Mouse (Mus musculus): ENCODE data around the gene Sez6. TPM values are rescaled to one million over a fixed set of nuclear protein-coding genes. Genes with fewer than 3 reads are reported as not detected.

Sez6 gene
- polyA plus RNA-seq, 1 experiment from 2014 or later, result 0.80 TPM

- TF ChIP-seq CTCF (IDR thresholded peaks at IDR 0.05; ENCODE audit: low read depth), result no peak
- H3K9me3 ChIP-seq (ENCODE audit: control insufficient read depth), result no peaks in the 10 kb centered on the region
- no peaks in the 10 kb centered on the region; the same call in 1 of the 2 replicates for H3K36me3 ChIP-seq (ENCODE audit: control insufficient read depth, insufficient read depth)
- no peak for ATAC-seq
- no peak overlapping the region for H3K9ac ChIP-seq (ENCODE audit: low read depth, low read length)
- H3K4me3 ChIP-seq (ENCODE audit: low read depth, low read length), result no peak overlapping the region
- no peak overlapping the region for H3K27ac ChIP-seq (ENCODE audit: low read depth, low read length)
- peaks cover 4% of the 10 kb centered on the region for H3K4me1 ChIP-seq (replicated peaks; ENCODE audit: control insufficient read depth, insufficient read depth, low read length)
- H3K27me3 ChIP-seq (replicated peaks; ENCODE audit: control insufficient read depth, insufficient read depth, low read length), result no peaks in the 10 kb centered on the region
- 86% methylated on average over 2 of the region's 2 CpGs for WGBS
- no peak overlapping the region for H3K4me2 ChIP-seq (replicated peaks; ENCODE audit: low read depth)
These were observed 39.8 kb upstream of the Sez6 start for GRCm38 (mm10) chr11:77890648-77891258.

- Histone ChIP-seq H3K27ac (ENCODE audit: low read depth, low read length) (peak overlapping the region; percentile 81), H3K9ac (ENCODE audit: low read depth, low read length) (peak overlapping the region; percentile 40; the same call in 1 of the 2 replicates), H3K9me3 (ENCODE audit: control insufficient read depth) (no peaks in the 10 kb centered on the region), H3K4me3 (ENCODE audit: low read depth, low read length) (peak overlapping the region; percentile 26), H3K4me1 (replicated peaks; ENCODE audit: control insufficient read depth, insufficient read depth, low read length) (peaks cover 4% of the 10 kb centered on the region), H3K27me3 (replicated peaks; ENCODE audit: control insufficient read depth, insufficient read depth, low read length) (no peaks in the 10 kb centered on the region), H3K36me3 (ENCODE audit: control insufficient read depth, insufficient read depth) (no peaks in the 10 kb centered on the region), H3K4me2 (replicated peaks; ENCODE audit: low read depth) (peak overlapping the region; percentile 55)
- TF ChIP-seq CTCF (IDR thresholded peaks at IDR 0.05; ENCODE audit: low read depth), result peak; percentile 4; the same call in 1 of the 2 replicates
- no peak for ATAC-seq
- WGBS, result 23% methylated on average over 5 of the region's 5 CpGs
These were observed 37.7 kb upstream of the Sez6 start for GRCm38 (mm10) chr11:77892883-77893282.

- 47% methylated on average over 6 of the region's 6 CpGs for WGBS
- peak overlapping the region; percentile 40; the same call in 1 of the 2 replicates for H3K9ac ChIP-seq (ENCODE audit: low read depth, low read length)
- no peak for TF ChIP-seq CTCF (IDR thresholded peaks at IDR 0.05; ENCODE audit: low read depth)
- H3K4me2 ChIP-seq (replicated peaks; ENCODE audit: low read depth), result peak overlapping the region; percentile 55
- peak overlapping the region; percentile 26 for H3K4me3 ChIP-seq (ENCODE audit: low read depth, low read length)
- no peaks in the 10 kb centered on the region for H3K9me3 ChIP-seq (ENCODE audit: control insufficient read depth)
- H3K27me3 ChIP-seq (replicated peaks; ENCODE audit: control insufficient read depth, insufficient read depth, low read length), result no peaks in the 10 kb centered on the region
- no peak for ATAC-seq
- H3K27ac ChIP-seq (ENCODE audit: low read depth, low read length), result peak overlapping the region; percentile 81
- H3K36me3 ChIP-seq (ENCODE audit: control insufficient read depth, insufficient read depth), result no peaks in the 10 kb centered on the region
- H3K4me1 ChIP-seq (replicated peaks; ENCODE audit: control insufficient read depth, insufficient read depth, low read length), result peaks cover 4% of the 10 kb centered on the region
These were observed 37.3 kb upstream of the Sez6 start for GRCm38 (mm10) chr11:77893283-77893682.

GRCm38 (mm10) chr11:77893787-77894718 lies 36.5 kb upstream of the Sez6 start, which contains the start of gene Pipox:
Gene Pipox, minus strand, starts transcription at chr11:77894096.
- H3K4me1 ChIP-seq (replicated peaks; ENCODE audit: control insufficient read depth, insufficient read depth, low read length), result peaks cover 4% of the 10 kb centered on the region
- whole genome bisulfite sequencing, result 17% methylated on average over 11 of the region's 11 CpGs
- peak; percentile 82 for TF ChIP-seq CTCF (IDR thresholded peaks at IDR 0.05; ENCODE audit: low read depth)
- H3K9me3 ChIP-seq (ENCODE audit: control insufficient read depth), result no peaks in the 10 kb centered on the region
- ATAC-seq, result peak; percentile 94
- H3K36me3 ChIP-seq (ENCODE audit: control insufficient read depth, insufficient read depth), result no peaks in the 10 kb centered on the region
- H3K4me2 ChIP-seq (replicated peaks; ENCODE audit: low read depth), result peak within 1 kb of the TSS; percentile 55
- H3K9ac ChIP-seq (ENCODE audit: low read depth, low read length), result peak within 1 kb of the TSS; percentile 40; the same call in 1 of the 2 replicates
- no peaks in the 10 kb centered on the region for H3K27me3 ChIP-seq (replicated peaks; ENCODE audit: control insufficient read depth, insufficient read depth, low read length)
- peak within 1 kb of the TSS; percentile 26 for H3K4me3 ChIP-seq (ENCODE audit: low read depth, low read length)
- H3K27ac ChIP-seq (ENCODE audit: low read depth, low read length), result peak within 1 kb of the TSS; percentile 81

- no peak for ATAC-seq
- Histone ChIP-seq H3K36me3 (ENCODE audit: control insufficient read depth, insufficient read depth) (no peaks in the 10 kb centered on the region), H3K27ac (ENCODE audit: low read depth, low read length) (no peak overlapping the region), H3K9me3 (ENCODE audit: control insufficient read depth) (no peaks in the 10 kb centered on the region), H3K4me1 (replicated peaks; ENCODE audit: control insufficient read depth, insufficient read depth, low read length) (peaks cover 4% of the 10 kb centered on the region), H3K9ac (ENCODE audit: low read depth, low read length) (no peak overlapping the region), H3K4me2 (replicated peaks; ENCODE audit: low read depth) (no peak overlapping the region), H3K4me3 (ENCODE audit: low read depth, low read length) (no peak overlapping the region), H3K27me3 (replicated peaks; ENCODE audit: control insufficient read depth, insufficient read depth, low read length) (no peaks in the 10 kb centered on the region)
- WGBS, result 89% methylated on average over 2 of the region's 2 CpGs
- TF ChIP-seq CTCF (IDR thresholded peaks at IDR 0.05; ENCODE audit: low read depth), result no peak
These were observed 35.6 kb upstream of the Sez6 start for GRCm38 (mm10) chr11:77894967-77895366.

- peaks cover 4% of the 10 kb centered on the region for H3K4me1 ChIP-seq (replicated peaks; ENCODE audit: control insufficient read depth, insufficient read depth, low read length)
- WGBS, result 52% methylated on average over 9 of the region's 9 CpGs
- no peaks in the 10 kb centered on the region for H3K36me3 ChIP-seq (ENCODE audit: control insufficient read depth, insufficient read depth)
- ATAC-seq, result no peak
- TF ChIP-seq CTCF (IDR thresholded peaks at IDR 0.05; ENCODE audit: low read depth), result 0 out of 2 replicates have a peak, but pooled peaks have one; percentile 11
- no peaks in the 10 kb centered on the region for H3K9me3 ChIP-seq (ENCODE audit: control insufficient read depth)
- no peak overlapping the region for H3K9ac ChIP-seq (ENCODE audit: low read depth, low read length)
- H3K27me3 ChIP-seq (replicated peaks; ENCODE audit: control insufficient read depth, insufficient read depth, low read length), result no peaks in the 10 kb centered on the region
- H3K27ac ChIP-seq (ENCODE audit: low read depth, low read length), result no peak overlapping the region
- H3K4me2 ChIP-seq (replicated peaks; ENCODE audit: low read depth), result no peak overlapping the region; the same call in 1 of the 2 replicates
- no peak overlapping the region for H3K4me3 ChIP-seq (ENCODE audit: low read depth, low read length)
These were observed 34.6 kb upstream of the Sez6 start for GRCm38 (mm10) chr11:77896011-77896410.
